Mouse (Mus musculus) adrenal gland, postnatal 25 days (tissue): Measurements from ENCODE around the gene Lsm4. TPM values are rescaled to one million over a fixed set of nuclear protein-coding genes. Genes with fewer than 3 reads are reported as not detected.

Source experiments
- DNase-seq: peaks from one replicate; pipeline ENCODE4 v3.0.0; 2021; ENCODE audit warnings: mixed read lengths
- total RNA-seq: library from RNA; stranded (reverse); gene quantifications from 2 replicates; pipeline ENCODE4 v1.2.3, GENCODE M21; 2021

The Lsm4 gene
- total RNA-seq, 1 experiment from 2014 or later: 86.8 TPM

DNA sequence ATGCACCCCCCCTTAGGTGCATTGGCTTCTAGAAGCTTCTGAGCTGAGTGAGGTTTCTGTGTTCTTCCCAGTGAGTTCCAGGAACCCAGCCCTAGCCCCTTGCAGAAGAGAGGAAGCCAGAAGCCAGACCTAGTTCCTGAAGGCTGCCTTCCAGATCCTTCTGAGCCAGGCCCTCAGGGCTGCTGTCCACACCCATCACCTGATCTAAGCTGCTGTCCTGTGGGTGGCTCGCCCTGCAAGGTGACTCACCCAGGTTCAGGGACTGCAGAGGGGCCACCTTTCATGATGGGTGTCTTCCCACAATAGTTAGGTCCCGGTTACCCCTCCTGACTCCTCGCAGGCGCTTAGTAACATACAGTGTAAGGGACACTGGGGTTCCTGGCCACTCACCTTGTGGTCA is 6.4 kb downstream of the Lsm4 start:
- no peak for DNase-seq

- DNase-seq: no peak
These were observed 7.0 kb downstream of the Lsm4 start for GRCm38 (mm10) chr8:70680039-70680438.

- no peak for DNase-seq
These were observed 8.4 kb downstream of the Lsm4 start for GRCm38 (mm10) chr8:70681410-70681809.

DNA sequence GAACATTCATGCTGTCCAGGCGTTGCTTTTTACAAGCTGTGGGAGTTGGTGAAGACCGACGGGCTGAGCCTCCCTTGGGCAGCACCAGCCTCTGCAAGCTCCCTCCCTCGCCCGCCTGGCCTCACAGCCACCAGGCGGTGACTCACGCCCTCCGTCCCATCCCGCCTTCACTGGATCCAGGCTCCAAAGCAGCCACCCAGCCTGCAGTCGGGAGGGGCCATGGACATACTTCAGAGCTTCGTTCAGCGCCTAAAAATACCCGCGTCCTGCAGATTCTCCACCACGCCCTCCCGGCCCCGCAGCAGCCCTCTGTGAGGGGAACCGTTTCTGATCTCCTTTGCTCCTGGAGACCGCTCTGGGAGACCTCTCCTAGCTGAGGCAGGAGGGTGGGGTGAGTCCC is 9.1 kb downstream of the Lsm4 start:
- DNase-seq: peak; percentile 88

DNA sequence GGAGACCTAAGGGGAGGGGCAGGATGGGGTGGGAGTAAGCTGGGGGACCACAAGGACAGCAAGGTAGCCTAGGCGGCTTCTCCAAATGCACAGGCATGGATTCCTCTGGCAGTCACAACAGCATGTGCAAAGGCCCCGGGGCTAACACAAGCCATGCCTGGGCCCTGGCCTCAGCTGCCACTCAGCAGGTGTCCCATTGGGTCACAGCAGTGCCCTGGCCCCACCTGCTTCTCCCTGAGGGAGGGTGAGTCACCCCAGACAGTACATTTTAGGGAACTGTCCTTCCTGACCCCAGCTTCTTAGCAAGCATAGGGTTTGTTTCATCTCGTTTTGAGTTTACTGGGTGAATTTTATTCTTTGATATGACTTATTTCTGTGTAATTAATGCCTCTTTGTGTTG is 9.6 kb downstream of the Lsm4 start:
- no peak for DNase-seq

DNA sequence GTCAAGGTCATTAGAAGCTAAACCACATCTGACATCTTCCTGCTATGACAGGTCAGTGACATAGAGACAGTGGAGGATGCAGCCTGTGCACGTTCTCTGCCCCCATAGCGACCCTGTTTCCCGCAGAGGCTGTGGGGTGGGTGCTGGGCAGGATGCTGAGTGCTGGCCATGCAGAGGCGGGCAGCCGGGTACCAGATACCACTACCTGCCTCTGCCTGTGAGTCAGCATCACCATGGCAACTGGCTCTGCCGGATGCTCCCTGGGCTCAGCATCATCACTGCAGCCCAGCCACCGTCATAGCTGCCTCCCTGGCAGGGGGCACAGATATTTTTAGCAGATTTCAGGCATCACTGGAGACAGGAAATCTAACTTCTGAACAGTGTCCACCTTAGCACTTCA is 11.2 kb downstream of the Lsm4 start:
- DNase-seq: no peak

GRCm38 (mm10) chr8:70687576-70687975 is 14.5 kb downstream of the Lsm4 start:
- peak; percentile 67 for DNase-seq

DNA sequence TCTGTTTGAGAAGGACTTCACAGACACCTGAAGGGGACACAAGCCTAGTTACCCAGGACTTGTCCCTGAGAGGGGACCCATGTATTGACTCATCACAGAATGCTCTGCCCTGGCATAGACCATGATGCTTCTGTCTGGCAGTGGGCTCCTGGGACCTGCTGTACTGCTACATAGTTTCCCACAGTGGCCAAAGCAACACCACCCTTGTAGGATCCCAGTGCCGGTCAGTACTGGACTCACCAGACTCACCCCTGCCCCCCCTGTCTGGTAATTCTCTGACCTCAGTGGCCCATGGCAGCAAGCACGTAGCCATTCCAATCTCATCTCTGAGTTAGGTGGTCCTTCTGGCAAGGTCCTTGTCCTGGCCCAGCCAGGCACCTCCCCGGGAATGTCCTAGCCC is 15.1 kb downstream of the Lsm4 start:
- DNase-seq: no peak

- no peak for DNase-seq
These were observed 16.9 kb downstream of the Lsm4 start for GRCm38 (mm10) chr8:70689892-70690390.

GRCm38 (mm10) chr8:70691230-70691629 is 18.2 kb downstream of the Lsm4 start:
- no peak for DNase-seq

- no peak for DNase-seq
These were observed 18.7 kb downstream of the Lsm4 start for GRCm38 (mm10) chr8:70691727-70692231.

GRCm38 (mm10) chr8:70693636-70694035 is 20.6 kb downstream of the Lsm4 start:
- no peak for DNase-seq

DNA sequence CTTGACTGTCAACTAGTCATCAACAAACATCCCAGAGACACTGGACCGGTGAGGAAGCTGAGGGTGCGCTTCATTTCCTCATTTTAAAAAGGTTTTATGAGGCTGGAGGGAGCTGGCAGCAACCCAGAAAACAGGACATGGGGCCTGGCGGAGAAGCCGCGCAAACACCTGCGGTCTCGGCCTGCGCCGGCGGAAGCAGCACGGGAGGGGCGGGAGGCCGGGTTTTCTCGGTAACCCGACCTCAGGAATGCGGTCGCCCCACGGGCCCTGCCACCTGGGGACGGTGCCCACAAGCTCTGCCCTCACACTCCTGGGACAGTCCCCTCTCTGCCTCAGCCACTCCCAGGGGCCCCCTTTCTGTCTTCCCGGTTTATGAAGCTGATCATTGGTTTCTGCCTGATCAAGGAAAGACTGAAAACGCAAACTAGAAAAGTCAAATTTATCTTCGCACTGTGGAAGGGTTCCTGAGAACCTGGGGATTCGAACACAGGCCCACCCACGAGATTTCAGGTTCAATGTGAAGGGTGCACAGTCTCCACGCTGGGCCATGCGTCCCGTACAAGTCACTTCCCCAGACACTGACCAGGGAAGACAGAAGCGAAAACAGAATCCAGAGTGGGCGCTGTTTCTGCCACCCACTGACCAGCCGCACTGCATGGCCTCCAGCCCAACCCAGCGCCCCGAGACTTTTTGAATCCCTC is 22.4 kb downstream of the Lsm4 start:
- no peak for DNase-seq

GRCm38 (mm10) chr8:70696019-70696885 is 23.2 kb downstream of the Lsm4 start:
- DNase-seq: peak; percentile 88

DNA sequence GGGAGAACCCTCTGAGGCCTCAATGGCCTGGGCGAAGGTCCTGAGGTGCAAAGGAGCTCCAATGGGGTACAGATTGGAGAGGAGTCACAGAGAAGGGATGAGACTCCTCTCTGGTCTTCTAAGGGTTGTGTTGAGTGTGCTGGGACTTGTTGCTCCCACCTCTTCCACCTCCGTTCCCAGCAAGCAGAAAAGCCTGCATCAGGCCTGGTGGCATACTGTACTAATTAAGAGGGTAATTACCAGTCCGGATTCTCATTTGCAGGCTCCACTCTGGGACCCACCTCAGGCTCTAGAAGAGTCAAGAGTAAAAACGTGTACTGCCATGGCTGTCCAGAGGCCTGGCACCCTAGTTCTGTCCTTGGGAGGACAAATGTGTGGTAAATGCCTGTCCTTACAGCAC is 23.9 kb downstream of the Lsm4 start:
- DNase-seq: no peak

DNA sequence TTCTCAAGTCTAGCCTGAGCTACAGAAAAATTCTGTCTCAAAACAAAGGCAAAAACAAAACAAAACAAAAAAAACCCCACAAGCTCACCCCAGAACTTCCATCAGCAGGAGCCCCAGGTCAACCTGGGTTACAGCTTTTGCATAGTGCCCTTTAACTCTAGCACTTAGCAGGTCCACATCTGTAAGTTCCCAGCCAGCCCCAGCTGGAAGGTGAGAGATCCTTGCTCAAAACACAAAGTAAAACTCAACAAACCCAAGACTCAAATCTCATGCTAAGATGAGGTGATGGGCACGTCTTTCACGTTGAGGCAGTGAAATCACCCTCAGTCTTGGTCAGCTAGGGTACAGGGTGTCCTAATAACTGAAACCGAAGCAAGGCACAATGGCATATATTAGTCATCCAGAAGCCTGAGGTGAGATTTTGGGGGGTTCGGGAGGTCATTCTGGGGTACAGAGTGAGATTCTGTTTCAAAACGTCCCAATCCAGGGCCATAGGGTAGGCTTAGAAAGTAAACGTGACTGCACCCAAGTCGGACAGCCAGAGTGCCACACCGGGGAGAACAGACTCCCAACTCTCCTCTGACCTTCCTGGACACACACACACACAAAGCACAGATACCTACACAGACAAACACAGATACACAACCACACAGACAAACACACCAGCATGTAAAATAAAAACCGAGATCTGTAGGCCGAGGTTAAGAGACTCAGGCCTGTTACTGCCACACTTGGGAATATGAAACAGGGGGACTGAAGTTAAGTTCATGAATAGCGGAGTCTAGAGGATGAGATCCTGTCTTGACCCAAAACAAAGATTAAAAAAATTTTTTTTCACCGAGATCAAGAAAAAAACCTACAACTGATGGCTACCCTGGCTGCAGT is 24.6 kb downstream of the Lsm4 start:
- no peak for DNase-seq

- DNase-seq: peak; percentile 99
These were observed 25.5 kb downstream of the Lsm4 start, which contains the start of gene Jund for GRCm38 (mm10) chr8:70698310-70699109. Gene Jund (plus strand): TSS chr8:70698949.

GRCm38 (mm10) chr8:70699116-70699833 is 26.2 kb downstream of the Lsm4 start:
- DNase-seq: no peak

DNA sequence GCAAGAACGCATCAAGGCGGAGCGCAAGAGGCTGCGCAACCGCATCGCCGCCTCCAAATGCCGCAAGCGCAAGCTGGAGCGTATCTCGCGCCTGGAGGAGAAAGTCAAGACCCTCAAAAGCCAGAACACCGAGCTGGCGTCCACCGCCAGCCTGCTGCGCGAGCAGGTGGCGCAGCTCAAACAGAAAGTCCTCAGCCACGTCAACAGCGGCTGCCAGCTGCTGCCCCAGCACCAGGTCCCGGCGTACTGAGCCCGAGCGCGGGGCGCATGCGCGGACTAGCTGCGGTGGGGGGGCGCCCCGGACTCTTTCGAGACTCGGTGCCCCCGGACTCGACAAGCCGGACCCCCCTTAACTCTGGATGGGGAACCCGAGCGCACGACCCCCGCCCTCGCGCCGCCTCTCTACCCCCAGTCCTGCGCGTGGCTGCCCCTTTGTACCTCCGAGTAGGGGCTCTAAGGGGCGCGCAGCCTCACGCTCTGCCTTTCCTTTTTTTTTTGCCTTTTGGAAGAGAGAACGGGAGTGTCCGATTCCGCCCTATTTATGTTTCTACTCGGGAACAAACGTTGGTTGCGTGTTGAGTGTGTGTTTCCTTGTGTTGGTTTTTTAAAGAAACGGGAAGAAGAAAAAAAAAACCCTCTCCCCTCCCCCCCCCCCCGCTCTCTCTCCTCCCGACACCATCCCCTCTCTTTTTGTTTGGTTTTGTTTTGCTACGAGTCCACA is 26.9 kb downstream of the Lsm4 start:
- DNase-seq: peak; percentile 82

GRCm38 (mm10) chr8:70700555-70700922 is 27.5 kb downstream of the Lsm4 start:
- peak; percentile 92 for DNase-seq
